Mouse (Mus musculus): ENCODE results near the gene Gm37240.

GRCm38 (mm10) chr3:85518072-85518471 lies 369.2 kb downstream of the Gm37240 start:
- no peak for TF ChIP-seq MAFK (IDR thresholded peaks at IDR 0.05; ENCODE audit: insufficient read depth, low read depth, low read length)
- no peak for TF ChIP-seq HCFC1 (IDR thresholded peaks at IDR 0.05; ENCODE audit: borderline replicate concordance, insufficient read depth, low read length)
- no peak for TF ChIP-seq ZC3H11A (IDR thresholded peaks at IDR 0.05; ENCODE audit: borderline replicate concordance, low read depth, low read length)

All from ES-E14 (cell line).